Mouse (Mus musculus) urinary bladder, postnatal 25 days (tissue): ENCODE measurements at regions not wholly inside any gene's neighbourhood (a gene's known extent, or its start where the extent isn't known, plus 50 kb on each side); places are given as distances from the start of the nearest gene placed in this dataset.

Experiments used
- DNase-seq: peaks from one replicate; pipeline ENCODE4 v3.0.0; 2022; ENCODE audit warnings: low spot score

DNA sequence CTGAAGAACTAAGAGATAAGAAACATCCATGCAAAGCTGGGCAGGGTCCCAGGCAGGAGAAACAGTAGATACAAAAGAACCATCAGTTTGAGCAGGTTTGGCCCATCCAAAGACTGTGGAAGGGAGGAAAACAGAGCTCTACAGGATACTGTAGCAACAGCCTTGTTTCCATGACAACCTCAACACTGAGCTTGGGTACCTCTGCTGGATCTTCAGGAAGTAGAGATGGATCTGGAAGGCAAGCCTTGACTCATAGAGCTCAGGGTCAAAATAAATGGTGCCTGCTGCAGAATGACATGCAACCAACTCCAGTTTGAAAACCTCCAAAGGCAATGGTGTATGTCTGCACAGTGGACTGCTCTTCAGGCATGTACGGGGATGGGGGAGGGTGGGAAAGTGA lies 173.0 kb upstream of the Tbx3 start:
- no peak for DNase-seq

DNA sequence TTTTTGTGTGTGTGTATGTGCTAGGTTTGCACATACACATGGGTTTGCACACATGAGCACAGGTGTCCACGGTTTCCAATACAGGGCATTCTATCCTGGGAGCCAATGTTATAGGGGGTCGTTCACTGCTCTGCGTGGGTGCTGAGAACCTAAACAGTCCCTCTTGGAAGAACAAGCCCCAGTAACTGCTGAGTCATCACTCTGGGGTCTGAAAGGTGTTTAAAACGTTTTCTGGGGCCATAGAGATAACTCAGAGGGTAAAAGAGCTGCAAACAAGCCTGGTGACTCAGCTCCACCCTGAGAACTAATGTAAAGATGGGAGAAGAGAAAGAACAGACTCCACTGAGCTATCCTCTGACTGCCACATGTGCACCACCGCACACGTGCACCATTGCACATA lies 172.0 kb upstream of the Tbx3 start:
- no peak for DNase-seq

DNA sequence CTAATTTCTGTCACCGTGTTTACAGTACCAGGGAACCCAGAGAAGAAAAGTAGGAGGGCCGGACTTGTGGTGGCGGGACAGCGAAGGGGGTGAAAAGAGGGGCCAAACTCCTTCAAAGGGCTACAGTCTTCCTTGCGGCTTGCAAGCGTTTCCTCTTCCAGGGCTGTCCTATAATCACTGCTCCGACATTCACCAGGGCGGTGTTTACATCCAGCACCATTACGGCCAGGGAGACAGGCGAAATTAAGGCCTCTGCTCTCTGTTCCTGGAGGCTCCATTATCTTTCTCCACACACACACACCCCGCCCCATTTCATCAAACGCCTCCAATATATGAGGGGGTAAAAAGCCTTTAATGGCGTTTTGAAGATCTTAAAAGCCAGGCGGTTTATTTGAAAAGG lies 162.8 kb upstream of the Tbx3 start:
- DNase-seq, result no peak

DNA sequence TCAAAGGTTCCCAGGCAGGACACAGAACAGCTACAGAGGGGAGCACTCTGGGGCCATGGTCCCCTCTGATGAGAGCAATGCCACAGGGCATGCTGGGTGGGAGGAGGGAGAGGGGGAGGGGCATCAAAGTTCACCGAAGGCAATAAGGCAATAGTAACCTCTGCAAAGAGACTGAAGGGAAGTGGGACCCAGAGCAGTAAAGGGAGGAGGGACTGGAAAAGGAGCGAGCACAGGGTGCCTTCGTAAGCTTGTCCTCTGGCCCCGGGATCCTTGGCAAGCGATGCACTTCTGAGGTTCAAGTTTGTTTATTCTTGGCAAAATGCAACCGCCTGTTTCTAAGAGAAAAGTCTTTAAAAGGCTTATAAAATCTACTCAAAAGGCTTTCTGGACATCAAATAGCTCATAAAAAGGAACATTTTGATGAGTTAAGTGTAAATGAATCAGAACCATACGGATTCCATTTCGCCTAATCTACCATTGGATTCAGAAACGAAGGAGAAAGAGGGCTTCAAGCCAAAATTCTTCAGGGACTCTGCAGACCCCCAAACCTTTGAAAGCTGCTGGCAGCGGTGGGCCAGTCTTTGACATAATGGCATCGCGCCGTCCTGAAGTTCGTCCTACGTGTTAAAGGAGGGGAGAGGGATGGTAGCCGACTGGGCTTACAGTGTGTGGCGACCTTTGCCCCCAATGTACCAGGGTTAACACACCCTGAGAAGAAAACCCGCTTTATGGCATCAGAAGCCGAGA lies 151.8 kb upstream of the Tbx3 start:
- DNase-seq, result peak; percentile 14

DNA sequence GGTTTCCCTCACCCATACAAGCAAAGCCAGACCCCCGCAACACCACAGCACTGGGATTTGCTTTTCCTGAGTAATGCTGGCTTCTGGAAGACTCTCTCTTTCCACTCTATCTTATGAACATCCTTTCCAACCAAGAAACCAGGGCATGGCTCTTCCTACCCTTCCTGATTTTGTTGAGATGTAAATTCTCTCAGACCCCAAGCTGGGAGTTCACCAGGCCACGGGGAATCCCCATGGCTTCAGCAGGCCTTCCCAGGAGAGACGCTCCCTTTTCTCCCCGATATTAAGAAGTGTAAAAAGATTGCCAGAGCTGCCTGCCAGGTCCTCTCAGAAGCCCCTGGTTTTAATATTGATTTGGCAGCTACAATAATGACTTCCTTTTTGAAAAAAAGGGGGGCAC lies 146.3 kb upstream of the Tbx3 start:
- DNase-seq, result no peak

- no peak for DNase-seq
These were observed 144.5 kb upstream of the Tbx3 start for GRCm38 (mm10) chr5:119525960-119526359.

GRCm38 (mm10) chr5:119530009-119530408 lies 140.5 kb upstream of the Tbx3 start:
- DNase-seq, result no peak

DNA sequence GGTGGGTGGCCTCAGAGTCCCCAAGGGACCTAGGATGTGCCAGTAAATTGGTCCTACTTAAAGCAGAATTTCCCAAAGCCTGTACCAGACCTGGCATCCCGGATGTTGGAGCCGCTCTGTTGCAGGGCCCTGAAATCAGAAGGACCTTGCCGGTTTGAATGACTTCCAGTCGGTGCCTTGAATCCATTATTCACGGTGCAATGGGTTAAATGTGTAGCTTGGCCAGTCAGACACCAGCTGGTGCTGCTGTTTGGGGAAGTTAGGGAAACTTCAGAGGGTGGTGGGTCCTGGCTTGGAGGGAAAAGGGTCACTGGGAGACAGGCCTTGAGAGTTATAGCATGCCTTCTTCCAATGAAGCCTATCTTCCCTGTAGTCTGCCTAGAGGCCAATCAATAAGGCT lies 135.5 kb upstream of the Tbx3 start:
- no peak for DNase-seq

- DNase-seq, result no peak
These were observed 127.6 kb upstream of the Tbx3 start for GRCm38 (mm10) chr5:119542836-119543235.

GRCm38 (mm10) chr5:119543716-119544115 lies 126.8 kb upstream of the Tbx3 start:
- DNase-seq, result no peak

DNA sequence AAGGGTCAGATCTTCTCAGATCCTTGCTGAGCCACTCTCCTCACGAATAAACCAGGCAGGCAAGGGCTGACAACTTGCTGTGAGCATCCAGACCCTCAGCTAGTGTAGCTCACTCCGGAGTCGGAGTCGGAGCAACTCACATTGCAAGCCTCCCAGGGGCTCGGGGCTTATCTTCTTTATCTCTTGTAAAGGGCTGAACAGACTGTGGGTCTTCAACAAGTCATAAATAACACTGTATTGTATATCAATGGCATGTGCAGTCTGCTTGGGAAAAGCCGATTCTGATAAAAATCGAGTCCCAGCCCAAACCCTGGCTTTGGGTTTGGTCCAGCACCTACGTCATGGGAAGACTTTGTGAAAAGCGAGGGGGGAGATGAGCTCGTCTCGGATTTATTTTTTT lies 125.8 kb upstream of the Tbx3 start:
- no peak for DNase-seq

DNA sequence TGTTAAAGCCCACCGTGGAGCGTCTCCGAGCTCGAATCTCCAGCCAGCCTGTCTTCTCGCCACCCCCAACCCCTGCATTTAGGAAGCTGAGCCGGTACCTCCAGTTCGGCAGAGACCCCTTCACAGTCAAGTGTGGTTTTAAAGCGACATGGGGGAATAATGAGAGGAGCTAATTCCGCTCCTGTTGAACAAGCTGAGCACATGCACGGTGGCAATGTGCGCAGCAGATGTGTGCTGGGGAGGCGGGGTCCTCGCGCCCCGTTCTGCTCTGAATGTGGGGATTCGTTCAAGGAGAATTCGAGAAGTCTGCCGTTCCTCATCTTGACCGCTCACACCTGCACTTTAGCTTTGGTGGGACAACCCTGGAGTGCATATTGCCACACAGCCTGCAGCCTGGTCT lies 123.4 kb upstream of the Tbx3 start:
- DNase-seq, result no peak

- no peak for DNase-seq
These were observed 119.6 kb upstream of the Tbx3 start for GRCm38 (mm10) chr5:119550916-119551315.

DNA sequence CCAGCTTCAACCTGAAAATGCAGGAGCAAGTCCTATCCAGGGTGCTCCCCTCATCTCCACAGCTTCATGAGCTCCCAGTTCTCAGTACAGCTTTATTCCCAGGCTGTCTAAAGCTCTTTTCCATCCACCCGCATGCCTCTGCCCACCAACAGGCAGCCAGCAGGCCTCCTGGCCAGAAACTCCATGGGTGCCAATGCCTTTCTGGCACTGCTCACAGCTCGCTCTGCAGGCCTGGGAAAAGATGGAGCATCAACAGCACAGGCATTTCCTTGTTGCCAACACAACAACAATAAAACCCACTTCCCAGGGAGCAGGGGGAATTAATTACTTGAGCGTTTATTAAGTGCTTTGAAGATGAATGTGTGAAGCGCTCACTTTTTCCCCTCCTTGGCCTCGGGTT lies 117.0 kb upstream of the Tbx3 start:
- DNase-seq, result no peak

- no peak for DNase-seq
These were observed 113.4 kb upstream of the Tbx3 start for GRCm38 (mm10) chr5:119557071-119557470.

GRCm38 (mm10) chr5:119559696-119560095 lies 110.8 kb upstream of the Tbx3 start:
- no peak for DNase-seq

- DNase-seq, result no peak
These were observed 110.1 kb upstream of the Tbx3 start for GRCm38 (mm10) chr5:119560392-119560791.

DNA sequence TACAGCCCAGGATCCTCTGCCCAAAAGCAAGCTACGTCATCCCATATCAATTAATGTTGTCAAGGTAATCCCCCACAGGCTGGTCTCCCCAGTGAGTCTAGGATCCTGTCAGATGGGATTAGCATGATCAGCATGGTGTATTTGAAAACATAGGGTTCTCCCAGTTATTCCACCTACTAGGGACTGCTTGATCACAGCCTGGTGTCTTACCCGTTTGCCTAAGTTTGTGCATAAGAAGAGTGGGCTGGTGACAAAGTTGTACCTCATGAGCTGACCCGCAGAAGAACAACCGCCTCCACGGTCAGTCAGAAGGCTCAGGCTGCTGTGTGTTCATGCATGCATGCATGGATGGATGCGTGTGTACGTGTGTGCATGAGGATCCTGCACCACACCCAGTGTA lies 108.9 kb upstream of the Tbx3 start:
- DNase-seq, result no peak

DNA sequence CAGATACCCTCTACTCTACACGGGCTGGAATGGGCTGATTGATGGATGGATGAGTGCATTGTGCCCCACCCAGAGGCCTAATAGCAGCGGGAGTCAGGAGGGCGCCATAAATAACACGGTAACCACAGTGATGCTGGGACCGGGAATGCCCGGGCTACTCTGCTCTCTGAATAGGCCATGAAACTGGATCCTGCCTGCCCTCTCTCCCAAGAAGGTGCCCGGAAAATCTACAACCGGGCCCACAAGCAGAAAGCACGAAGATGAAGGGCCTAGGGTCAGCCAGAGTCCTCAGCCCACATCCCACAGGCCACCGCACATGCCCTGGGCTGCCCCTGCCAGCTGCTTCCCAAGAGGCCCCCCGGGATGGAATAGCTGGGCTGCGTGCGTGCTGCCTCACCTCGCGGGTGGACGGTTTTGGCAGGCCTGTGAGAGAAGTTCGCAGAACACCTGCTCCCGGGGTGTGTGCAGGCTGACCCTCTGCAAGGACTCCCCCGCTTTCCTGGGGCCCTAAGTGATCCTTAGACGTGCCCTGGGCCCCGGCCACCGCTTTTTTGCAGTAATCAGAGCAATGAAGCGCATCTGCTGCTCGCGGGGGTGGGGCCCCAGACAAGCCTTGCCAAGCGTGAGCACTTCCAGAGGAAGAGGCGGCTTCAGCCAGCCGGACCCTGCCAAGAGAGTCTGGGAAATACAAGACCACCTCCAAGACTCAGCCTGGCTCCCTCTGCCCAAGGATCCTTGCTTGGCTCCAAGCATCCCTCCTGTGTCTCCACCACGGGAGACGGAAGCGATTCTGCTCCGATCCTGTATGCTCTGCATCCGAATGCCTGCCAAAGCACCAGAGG lies 106.7 kb upstream of the Tbx3 start:
- peak; percentile 14 for DNase-seq

GRCm38 (mm10) chr5:119567639-119568038 lies 102.8 kb upstream of the Tbx3 start:
- no peak for DNase-seq

DNA sequence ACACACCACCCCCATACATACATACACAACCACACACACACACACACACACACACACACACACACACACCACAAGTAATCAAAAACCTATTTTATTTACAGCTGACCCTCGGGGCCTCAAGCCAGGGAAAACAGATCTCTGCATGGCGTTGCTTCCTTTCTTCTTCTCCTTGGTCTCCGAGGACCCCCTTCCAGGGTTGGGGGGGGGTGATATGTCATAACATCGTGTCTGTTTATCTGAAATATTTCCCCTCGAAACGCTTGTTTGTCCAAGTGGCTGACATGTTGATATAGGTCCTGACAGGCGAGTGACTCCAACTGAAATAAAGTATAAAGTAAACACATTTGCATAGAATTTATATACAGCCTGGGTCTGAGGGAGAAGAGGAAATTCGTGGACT lies 100.4 kb upstream of the Tbx3 start:
- DNase-seq, result no peak

DNA sequence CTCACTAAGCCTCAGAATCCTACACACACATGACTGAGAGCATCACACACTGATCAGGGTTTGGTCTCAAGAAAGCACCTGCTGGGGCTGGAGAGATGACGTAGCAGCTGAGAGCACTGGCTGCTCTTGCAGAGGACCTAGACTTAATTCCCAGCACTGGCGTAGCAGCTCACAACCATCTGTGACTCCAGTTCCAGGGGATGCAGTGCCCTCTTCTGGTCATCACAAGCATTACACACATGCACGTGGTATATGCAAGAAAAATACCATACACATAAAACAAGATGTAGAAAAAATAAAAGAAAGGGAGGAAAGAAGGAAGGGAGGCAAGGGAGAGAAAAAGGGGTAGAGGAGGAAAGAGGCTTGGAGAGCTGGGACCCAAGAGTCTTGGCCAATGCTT lies 98.8 kb upstream of the Tbx3 start:
- DNase-seq, result no peak

GRCm38 (mm10) chr5:119575124-119575523 lies 95.3 kb upstream of the Tbx3 start:
- DNase-seq, result no peak

- no peak for DNase-seq
These were observed 91.2 kb upstream of the Tbx3 start for GRCm38 (mm10) chr5:119579288-119579687.
